Mouse (Mus musculus): ENCODE measurements around the gene Dcaf6. TPM values are rescaled to one million over a fixed set of nuclear protein-coding genes. Genes with fewer than 3 reads are reported as not detected.

The Dcaf6 gene
- polyA plus RNA-seq, 1 experiment = 9.9 TPM

GRCm38 (mm10) chr1:165385810-165386524 is 74.3 kb downstream of the Dcaf6 start:
- Histone ChIP-seq H3K4me1 (peaks cover 12% of the 10 kb centered on the region), H3K36me3 (replicated peaks; ENCODE audit: low read length) (peaks cover 70% of the 10 kb centered on the region), H3K9me3 (no peaks in the 10 kb centered on the region), H3K4me3 (replicated peaks) (no peak overlapping the region), H3K27me3 (replicated peaks) (no peaks in the 10 kb centered on the region)
- TF ChIP-seq GATA1 (IDR thresholded peaks at IDR 0.05; ENCODE audit: borderline replicate concordance, low read length) (no peak), FLI1 (IDR thresholded peaks at IDR 0.05; ENCODE audit: low read length) (no peak)

- no peak overlapping the region for H3K4me3 ChIP-seq (replicated peaks)
- H3K27me3 ChIP-seq (replicated peaks) = no peaks in the 10 kb centered on the region
- peaks cover 24% of the 10 kb centered on the region for H3K36me3 ChIP-seq (replicated peaks; ENCODE audit: low read length)
- H3K4me1 ChIP-seq = no peaks in the 10 kb centered on the region
- TF ChIP-seq FLI1 (IDR thresholded peaks at IDR 0.05; ENCODE audit: low read length) (no peak), GATA1 (IDR thresholded peaks at IDR 0.05; ENCODE audit: borderline replicate concordance, low read length) (no peak)
- no peaks in the 10 kb centered on the region for H3K9me3 ChIP-seq
Measured at GRCm38 (mm10) chr1:165373839-165374238, 86.4 kb downstream of the Dcaf6 start.

- no peaks in the 10 kb centered on the region for H3K9me3 ChIP-seq
- H3K4me1 ChIP-seq = no peaks in the 10 kb centered on the region; the same call in none of the 2 replicates
- no peaks in the 10 kb centered on the region for H3K27me3 ChIP-seq (replicated peaks)
- TF ChIP-seq GATA1 (IDR thresholded peaks at IDR 0.05; ENCODE audit: borderline replicate concordance, low read length) (no peak), FLI1 (IDR thresholded peaks at IDR 0.05; ENCODE audit: low read length) (no peak)
- no peak overlapping the region for H3K4me3 ChIP-seq (replicated peaks)
- peaks cover 37% of the 10 kb centered on the region for H3K36me3 ChIP-seq (replicated peaks; ENCODE audit: low read length)
Measured at GRCm38 (mm10) chr1:165370990-165371389, 89.3 kb downstream of the Dcaf6 start.

- Histone ChIP-seq H3K4me1 (peaks cover 3% of the 10 kb centered on the region), H3K27me3 (replicated peaks) (no peaks in the 10 kb centered on the region), H3K9me3 (no peaks in the 10 kb centered on the region), H3K4me3 (replicated peaks) (no peak overlapping the region), H3K36me3 (replicated peaks; ENCODE audit: low read length) (peaks cover 34% of the 10 kb centered on the region)
- TF ChIP-seq FLI1 (IDR thresholded peaks at IDR 0.05; ENCODE audit: low read length) (no peak), GATA1 (IDR thresholded peaks at IDR 0.05; ENCODE audit: borderline replicate concordance, low read length) (no peak)
Measured at GRCm38 (mm10) chr1:165365057-165365456, 95.2 kb downstream of the Dcaf6 start.

DNA sequence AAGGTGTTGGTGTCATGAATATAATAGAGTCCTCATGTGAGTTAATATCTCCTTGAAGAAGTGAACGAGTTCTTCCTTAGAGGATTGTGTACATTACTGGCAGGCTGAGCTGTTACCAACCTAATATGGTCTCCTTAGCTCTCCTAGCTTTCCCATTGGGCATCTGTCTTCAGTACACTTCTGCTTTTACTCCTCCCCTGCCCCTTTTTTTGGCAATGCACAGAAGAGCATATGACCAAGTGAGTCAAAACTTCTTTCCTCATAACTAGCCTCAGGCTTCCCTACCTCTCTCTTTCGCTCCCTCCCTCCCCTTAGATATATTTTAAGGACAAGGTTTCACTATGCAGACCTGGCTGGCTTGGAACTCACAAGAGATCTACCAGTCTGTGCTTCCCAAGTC is 97.0 kb downstream of the Dcaf6 start:
- H3K9me3 ChIP-seq = no peaks in the 10 kb centered on the region
- H3K27me3 ChIP-seq (replicated peaks) = no peaks in the 10 kb centered on the region
- no peak overlapping the region for H3K4me3 ChIP-seq (replicated peaks)
- peaks cover 3% of the 10 kb centered on the region for H3K4me1 ChIP-seq
- TF ChIP-seq GATA1 (IDR thresholded peaks at IDR 0.05; ENCODE audit: borderline replicate concordance, low read length) = no peak
- no peak for TF ChIP-seq FLI1 (IDR thresholded peaks at IDR 0.05; ENCODE audit: low read length)
- peaks cover 34% of the 10 kb centered on the region for H3K36me3 ChIP-seq (replicated peaks; ENCODE audit: low read length)

GRCm38 (mm10) chr1:165356347-165356746 is 103.9 kb downstream of the Dcaf6 start:
- Histone ChIP-seq H3K27me3 (replicated peaks) (no peaks in the 10 kb centered on the region), H3K9me3 (no peaks in the 10 kb centered on the region), H3K4me1 (peaks cover 7% of the 10 kb centered on the region; the same call in 1 of the 2 replicates), H3K4me3 (replicated peaks) (no peak overlapping the region), H3K36me3 (replicated peaks; ENCODE audit: low read length) (peaks cover 44% of the 10 kb centered on the region)
- TF ChIP-seq GATA1 (IDR thresholded peaks at IDR 0.05; ENCODE audit: borderline replicate concordance, low read length) (no peak), FLI1 (IDR thresholded peaks at IDR 0.05; ENCODE audit: low read length) (no peak)

GRCm38 (mm10) chr1:165348627-165349026 is 111.6 kb downstream of the Dcaf6 start:
- Histone ChIP-seq H3K4me1 (peaks cover 17% of the 10 kb centered on the region), H3K9me3 (no peaks in the 10 kb centered on the region), H3K27me3 (replicated peaks) (no peaks in the 10 kb centered on the region), H3K4me3 (replicated peaks) (no peak overlapping the region), H3K36me3 (replicated peaks; ENCODE audit: low read length) (peaks cover 52% of the 10 kb centered on the region)
- TF ChIP-seq GATA1 (IDR thresholded peaks at IDR 0.05; ENCODE audit: borderline replicate concordance, low read length) = no peak
- no peak for TF ChIP-seq FLI1 (IDR thresholded peaks at IDR 0.05; ENCODE audit: low read length)

GRCm38 (mm10) chr1:165344453-165344852 is 115.8 kb downstream of the Dcaf6 start:
- Histone ChIP-seq H3K4me3 (replicated peaks) (no peak overlapping the region), H3K36me3 (replicated peaks; ENCODE audit: low read length) (peaks cover 32% of the 10 kb centered on the region), H3K27me3 (replicated peaks) (no peaks in the 10 kb centered on the region), H3K4me1 (peaks cover 17% of the 10 kb centered on the region), H3K9me3 (no peaks in the 10 kb centered on the region)
- TF ChIP-seq FLI1 (IDR thresholded peaks at IDR 0.05; ENCODE audit: low read length) = no peak
- TF ChIP-seq GATA1 (IDR thresholded peaks at IDR 0.05; ENCODE audit: borderline replicate concordance, low read length) = no peak

GRCm38 (mm10) chr1:165342126-165342525 is 118.1 kb downstream of the Dcaf6 start:
- Histone ChIP-seq H3K4me1 (peaks cover 17% of the 10 kb centered on the region), H3K4me3 (replicated peaks) (no peak overlapping the region), H3K36me3 (replicated peaks; ENCODE audit: low read length) (peaks cover 45% of the 10 kb centered on the region), H3K9me3 (no peaks in the 10 kb centered on the region), H3K27me3 (replicated peaks) (no peaks in the 10 kb centered on the region)
- TF ChIP-seq GATA1 (IDR thresholded peaks at IDR 0.05; ENCODE audit: borderline replicate concordance, low read length) = no peak
- no peak for TF ChIP-seq FLI1 (IDR thresholded peaks at IDR 0.05; ENCODE audit: low read length)

GRCm38 (mm10) chr1:165332797-165333196 is 127.5 kb downstream of the Dcaf6 start:
- H3K4me1 ChIP-seq = peaks cover 9% of the 10 kb centered on the region
- peaks cover 3% of the 10 kb centered on the region for H3K27me3 ChIP-seq (replicated peaks)
- no peaks in the 10 kb centered on the region for H3K9me3 ChIP-seq
- TF ChIP-seq GATA1 (IDR thresholded peaks at IDR 0.05; ENCODE audit: borderline replicate concordance, low read length) = no peak
- TF ChIP-seq FLI1 (IDR thresholded peaks at IDR 0.05; ENCODE audit: low read length) = no peak
- H3K36me3 ChIP-seq (replicated peaks; ENCODE audit: low read length) = peaks cover 73% of the 10 kb centered on the region
- H3K4me3 ChIP-seq (replicated peaks) = no peak overlapping the region

Measured in megakaryocyte, embryonic 14.5 days (primary cell).